Mouse (Mus musculus) cerebellum, adult 2 months (tissue): Measurements from ENCODE around the gene Prtg. TPM values are rescaled to one million over a fixed set of nuclear protein-coding genes. Genes with fewer than 3 reads are reported as not detected.

Experiments
- DNase-seq, 2 experiments: peaks; one replicate each; pipeline ENCODE4 v3.0.0; 2021
- H3K27ac ChIP-seq: fragments of 200-500 bp; 2 replicates; pipeline ENCODE4 v1.5.1; 2012; ENCODE audit warnings: low read length, control low read depth, inconsistent platforms; ENCODE audit not compliant: insufficient read depth
- H3K27me3 ChIP-seq: fragments of 200-500 bp; 2 replicates; pipeline ENCODE4 v1.6.1; 2012; ENCODE audit warnings: inconsistent platforms, mild to moderate bottlenecking, low read length, moderate library complexity; ENCODE audit not compliant: control insufficient read depth, insufficient read depth
- H3K4me1 ChIP-seq: fragments of 200-500 bp; 2 replicates; pipeline ENCODE4 v1.6.1; 2011; ENCODE audit warnings: low read length; ENCODE audit not compliant: control insufficient read depth, insufficient read depth
- H3K4me3 ChIP-seq: fragments of 200-500 bp; replicated peaks from 2 replicates; pipeline ENCODE3; 2011; ENCODE audit warnings: mild to moderate bottlenecking, low read depth, low read length, control low read depth; ENCODE audit not compliant: insufficient read depth
- CTCF ChIP-seq: fragments of 200-500 bp; IDR thresholded peaks from 2 replicates; pipeline ENCODE4 v1.5.1; 2011; ENCODE audit warnings: low read depth, mild to moderate bottlenecking, control low read depth, low read length, moderate library complexity, borderline replicate concordance; ENCODE audit not compliant: insufficient read depth
- POLR2A ChIP-seq: fragments of 200-500 bp; IDR thresholded peaks from 2 replicates; pipeline ENCODE4 v1.6.1; 2011; ENCODE audit warnings: low read length, control low read depth, borderline replicate concordance; ENCODE audit not compliant: insufficient read depth
- WGBS: fragments of 180-500 bp; shearing (Covaris S2); methylation state at CpG from one replicate; pipeline ENCODE4 v1.1.7; 2018; 5-methylcytosine and 5-hydroxymethylcytosine counted together
- polyA plus RNA-seq: library from polyadenylated mRNA; depleted of rRNA; stranded (reverse); fragments of >200 nt; gene quantifications from 2 replicates; pipeline ENCODE4 v1.2.3, GENCODE M21; 2012

The Prtg gene
- polyA plus RNA-seq, 1 experiment, result 0.57 TPM

GRCm38 (mm10) chr9:72779733-72780132 lies 26.9 kb upstream of the Prtg start:
- DNase-seq, result no peak
- TF ChIP-seq POLR2A, result no peak
- no peak for TF ChIP-seq CTCF
- 35% methylated on average over 4 of the region's 4 CpGs for WGBS
- H3K4me3 ChIP-seq, result no peak overlapping the region
- H3K27ac ChIP-seq, result no peak overlapping the region
- H3K27me3 ChIP-seq, result no peaks in the 10 kb centered on the region
- H3K4me1 ChIP-seq, result no peaks in the 10 kb centered on the region

- 40% methylated on average over 5 of the region's 5 CpGs for WGBS
- H3K4me3 ChIP-seq, result no peak overlapping the region
These were observed 26.0 kb upstream of the Prtg start for GRCm38 (mm10) chr9:72780694-72781093.

DNA sequence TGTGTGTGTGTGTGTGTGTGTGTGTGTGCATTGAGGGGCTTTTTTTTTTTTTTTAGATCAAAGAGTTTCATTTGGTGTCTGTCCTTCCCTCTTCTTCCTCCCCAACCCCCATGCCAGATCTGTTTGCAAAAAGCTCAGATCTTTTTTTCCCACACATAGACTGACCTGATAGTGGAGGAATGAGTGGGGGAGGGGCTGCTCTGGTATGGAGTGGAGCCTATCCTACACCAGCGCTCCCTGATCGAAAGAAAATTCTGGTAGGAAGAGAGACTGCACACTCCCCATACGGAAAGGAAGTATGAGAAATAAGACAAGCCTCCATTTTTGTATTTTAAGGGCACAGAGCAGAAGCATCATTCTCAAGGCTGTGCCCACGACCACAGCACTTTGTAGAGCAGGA lies 25.2 kb upstream of the Prtg start:
- TF ChIP-seq CTCF, result no peak
- no peak for TF ChIP-seq POLR2A
- no peaks in the 10 kb centered on the region for H3K27me3 ChIP-seq
- no peaks in the 10 kb centered on the region for H3K4me1 ChIP-seq
- no peak overlapping the region for H3K4me3 ChIP-seq
- WGBS, result 62% methylated on average over 4 of the region's 4 CpGs
- no peak overlapping the region for H3K27ac ChIP-seq
- no peak for DNase-seq

More at GRCm38 (mm10) chr9:72780694-72781093, 26.0 kb upstream of the Prtg start:
- Histone ChIP-seq H3K27ac (no peak overlapping the region), H3K4me1 (no peaks in the 10 kb centered on the region), H3K27me3 (no peaks in the 10 kb centered on the region)
- DNase-seq, result no peak
- TF ChIP-seq CTCF (no peak), POLR2A (no peak)

DNA sequence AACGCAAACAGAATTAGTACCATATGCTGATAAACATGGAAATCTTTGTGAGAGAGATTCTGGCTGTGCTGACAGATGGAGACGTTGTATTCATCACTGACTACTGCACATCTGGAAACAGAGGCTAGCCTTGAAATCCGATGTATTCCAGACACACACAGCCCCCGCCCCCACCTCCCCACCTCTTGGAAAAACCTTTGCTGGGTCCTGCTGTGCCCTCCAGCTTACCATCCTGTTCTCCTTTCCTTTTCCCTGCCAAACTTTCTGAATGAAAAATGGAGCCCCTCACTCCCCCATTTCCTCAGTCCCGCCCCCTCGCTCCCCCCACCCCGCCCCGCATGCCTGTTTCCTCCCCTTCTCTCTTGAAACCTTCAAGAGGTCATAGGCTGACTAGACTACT lies 24.6 kb upstream of the Prtg start:
- Histone ChIP-seq H3K4me1 (no peaks in the 10 kb centered on the region), H3K27ac (no peak overlapping the region), H3K27me3 (no peaks in the 10 kb centered on the region), H3K4me3 (no peak overlapping the region)
- DNase-seq, result no peak
- WGBS, result 69% methylated on average over 8 of the region's 8 CpGs
- TF ChIP-seq POLR2A (no peak), CTCF (no peak)

- no peaks in the 10 kb centered on the region for H3K27me3 ChIP-seq
- 91% methylated on average over 1 of the region's 1 CpGs for WGBS
- no peak overlapping the region for H3K27ac ChIP-seq
- DNase-seq, result no peak
- H3K4me3 ChIP-seq, result no peak overlapping the region
- no peak for TF ChIP-seq POLR2A
- TF ChIP-seq CTCF, result no peak
- no peaks in the 10 kb centered on the region; the same call in 1 of the 2 replicates for H3K4me1 ChIP-seq
These were observed 18.9 kb upstream of the Prtg start for GRCm38 (mm10) chr9:72787732-72788131.

GRCm38 (mm10) chr9:72790530-72791212 lies 16.0 kb upstream of the Prtg start:
- TF ChIP-seq CTCF (no peak), POLR2A (no peak)
- Histone ChIP-seq H3K4me1 (no peaks in the 10 kb centered on the region; the same call in 1 of the 2 replicates), H3K27ac (no peak overlapping the region), H3K4me3 (no peak overlapping the region), H3K27me3 (no peaks in the 10 kb centered on the region)
- 61% methylated on average over 14 of the region's 14 CpGs for WGBS
- DNase-seq, result no peak

DNA sequence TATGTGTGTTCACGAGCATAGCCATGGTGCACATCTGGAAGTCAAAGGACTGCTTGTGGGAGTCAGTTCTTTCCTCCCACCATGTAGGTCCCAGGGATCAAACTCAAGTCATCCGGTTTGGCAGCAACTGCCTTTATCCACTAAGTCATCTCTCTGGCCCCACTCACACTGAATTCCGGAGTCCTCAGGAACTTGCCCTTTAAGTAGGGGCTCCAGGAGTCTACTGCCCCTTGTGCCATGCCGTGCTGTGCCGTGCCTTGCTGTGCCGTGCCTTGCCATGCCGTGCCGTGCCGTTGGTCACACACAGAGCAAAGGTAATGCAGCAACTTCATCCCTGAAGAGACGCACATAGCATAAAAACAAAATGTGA lies 15.5 kb upstream of the Prtg start:
- no peak overlapping the region for H3K27ac ChIP-seq
- no peak for TF ChIP-seq POLR2A
- TF ChIP-seq CTCF, result no peak
- no peaks in the 10 kb centered on the region for H3K27me3 ChIP-seq
- no peak for DNase-seq
- H3K4me3 ChIP-seq, result no peak overlapping the region
- H3K4me1 ChIP-seq, result no peaks in the 10 kb centered on the region; the same call in 1 of the 2 replicates
- 32% methylated on average over 10 of the region's 10 CpGs for WGBS

GRCm38 (mm10) chr9:72791681-72792080 lies 15.0 kb upstream of the Prtg start:
- no peaks in the 10 kb centered on the region for H3K27me3 ChIP-seq
- no peak overlapping the region for H3K4me3 ChIP-seq
- no peak overlapping the region for H3K27ac ChIP-seq
- no peaks in the 10 kb centered on the region; the same call in 1 of the 2 replicates for H3K4me1 ChIP-seq
- 14% methylated on average over 6 of the region's 6 CpGs for WGBS
- no peak for TF ChIP-seq POLR2A
- TF ChIP-seq CTCF, result no peak
- no peak for DNase-seq
